Mouse (Mus musculus) inflammation-experienced regulatory T-cells, adult 6 months (primary cell): ENCODE results near the gene Katnb1. TPM values are rescaled to one million over a fixed set of nuclear protein-coding genes. Genes with fewer than 3 reads are reported as not detected.

Experiments
- ATAC-seq: one replicate; pipeline ENCODE4 v1.8.0; 2017
- polyA plus RNA-seq, 3 experiments: library from polyadenylated mRNA; unstranded; fragments of 100-300 nt; shearing (Covaris generic); gene quantifications; one replicate each; pipeline ENCODE4 v1.2.1; 2017

Gene Katnb1
- 10 to 100 TPM; 16.4 to 23.4 (median 17.0) TPM for polyA plus RNA-seq

GRCm38 (mm10) chr8:95080381-95081341 lies at the start of gene Katnb1:
TSS of gene Katnb1 (plus strand) at chr8:95081186.
- peak; percentile 92 for ATAC-seq

- no peak for ATAC-seq
These were observed 43.7 kb upstream of the Katnb1 start for GRCm38 (mm10) chr8:95037106-95037925.

GRCm38 (mm10) chr8:95041883-95042784 lies 38.9 kb upstream of the Katnb1 start:
- no peak for ATAC-seq

GRCm38 (mm10) chr8:95044811-95045210 lies 36.2 kb upstream of the Katnb1 start:
- ATAC-seq, result no peak

GRCm38 (mm10) chr8:95046982-95047381 lies 34.0 kb upstream of the Katnb1 start:
- no peak for ATAC-seq

- no peak for ATAC-seq
These were observed 32.9 kb upstream of the Katnb1 start for GRCm38 (mm10) chr8:95047884-95048680.

GRCm38 (mm10) chr8:95049636-95050035 lies 31.4 kb upstream of the Katnb1 start:
- no peak for ATAC-seq

- no peak for ATAC-seq
These were observed 26.5 kb upstream of the Katnb1 start for GRCm38 (mm10) chr8:95054438-95054837.

GRCm38 (mm10) chr8:95054927-95055510 lies 26.0 kb upstream of the Katnb1 start, which contains the start of gene Drc7:
TSS of gene Drc7 (plus strand) at chr8:95055103.
- ATAC-seq, result no peak

GRCm38 (mm10) chr8:95056414-95056813 lies 24.6 kb upstream of the Katnb1 start:
- no peak for ATAC-seq

- no peak for ATAC-seq
These were observed 22.3 kb upstream of the Katnb1 start for GRCm38 (mm10) chr8:95058661-95059060.

GRCm38 (mm10) chr8:95059812-95060533 lies 21.0 kb upstream of the Katnb1 start:
- ATAC-seq, result no peak

GRCm38 (mm10) chr8:95064531-95064930 lies 16.5 kb upstream of the Katnb1 start:
- no peak for ATAC-seq

- peak; percentile 73 for ATAC-seq
These were observed 13.4 kb upstream of the Katnb1 start for GRCm38 (mm10) chr8:95067582-95067981.

- no peak for ATAC-seq
These were observed 5.5 kb upstream of the Katnb1 start for GRCm38 (mm10) chr8:95075504-95075903.

GRCm38 (mm10) chr8:95076151-95076550 lies 4.8 kb upstream of the Katnb1 start:
- no peak for ATAC-seq

GRCm38 (mm10) chr8:95078055-95078454 lies 2.9 kb upstream of the Katnb1 start:
- no peak for ATAC-seq

GRCm38 (mm10) chr8:95079305-95079704 lies 1.7 kb upstream of the Katnb1 start:
- ATAC-seq, result no peak

GRCm38 (mm10) chr8:95081650-95082049 lies 664 bp downstream of the Katnb1 start:
- no peak for ATAC-seq

- ATAC-seq, result no peak
These were observed 3.3 kb downstream of the Katnb1 start for GRCm38 (mm10) chr8:95084261-95084660.
